Mouse (Mus musculus): ENCODE measurements around the gene Hap1. TPM values are rescaled to one million over a fixed set of nuclear protein-coding genes. Genes with fewer than 3 reads are reported as not detected.

The Hap1 gene
- polyA plus RNA-seq, 1 experiment: 8.6 TPM

DNA sequence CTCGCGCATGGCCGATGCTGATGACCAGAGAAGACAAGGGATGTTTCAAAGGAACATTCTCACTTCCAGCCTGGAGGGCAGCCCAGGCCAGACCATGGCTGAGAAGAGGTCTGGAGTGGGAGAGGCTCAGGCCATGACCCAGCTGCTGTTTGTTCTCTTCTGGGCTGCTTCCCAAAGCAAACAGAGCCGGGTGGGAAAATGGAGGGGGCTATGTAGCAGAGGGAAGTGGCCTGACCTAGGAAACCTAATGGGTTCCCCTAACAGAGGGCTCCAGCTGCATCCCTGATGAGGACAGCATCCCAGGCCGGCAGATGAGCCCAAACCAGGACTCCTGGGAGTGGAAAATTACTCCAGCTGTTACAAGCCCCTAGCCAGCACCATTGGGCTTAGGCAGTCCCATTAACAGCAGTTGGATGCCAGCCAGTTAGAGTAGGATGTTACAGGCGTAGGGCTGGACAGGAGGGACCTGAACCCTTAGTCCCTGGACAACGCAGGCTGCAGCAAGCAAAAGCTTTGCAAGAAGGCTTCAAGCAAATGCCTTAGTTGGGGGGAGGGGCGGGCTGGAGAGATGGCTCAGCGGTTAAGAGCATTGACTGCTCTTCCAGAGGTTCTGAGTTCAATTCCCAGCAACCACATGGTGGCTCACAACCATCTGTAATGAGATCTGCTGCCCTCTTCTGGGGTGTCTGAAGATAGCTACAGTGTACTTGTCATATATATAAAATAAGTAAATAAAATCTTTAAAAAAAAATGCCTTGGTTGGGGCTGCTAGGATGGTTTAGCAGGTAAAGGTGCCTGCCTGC lies 35.4 kb upstream of the Hap1 start:
- H3K4me3 ChIP-seq (ENCODE audit: control insufficient read depth, insufficient read depth, low read length): no peak overlapping the region
- no peaks in the 10 kb centered on the region for H3K27me3 ChIP-seq (ENCODE audit: control insufficient read depth, insufficient read depth, low read length)
- TF ChIP-seq POLR2A (IDR thresholded peaks at IDR 0.05; ENCODE audit: control insufficient read depth, extremely low read depth, insufficient read depth, low read length, poor library complexity) (no peak), CTCF (IDR thresholded peaks at IDR 0.05; ENCODE audit: borderline replicate concordance, control insufficient read depth, extremely low read depth, insufficient read depth, low read length, poor library complexity) (no peak)
- H3K4me1 ChIP-seq (replicated peaks; ENCODE audit: control insufficient read depth, insufficient read depth, low read length): peaks cover 73% of the 10 kb centered on the region
- WGBS: 91% methylated on average over 9 of the region's 9 CpGs
- H3K36me3 ChIP-seq (ENCODE audit: control insufficient read depth, insufficient read depth, low read length): no peaks in the 10 kb centered on the region
- no peak for DNase-seq
- no peak overlapping the region for H3K27ac ChIP-seq (ENCODE audit: control insufficient read depth, insufficient read depth, low read length)

DNA sequence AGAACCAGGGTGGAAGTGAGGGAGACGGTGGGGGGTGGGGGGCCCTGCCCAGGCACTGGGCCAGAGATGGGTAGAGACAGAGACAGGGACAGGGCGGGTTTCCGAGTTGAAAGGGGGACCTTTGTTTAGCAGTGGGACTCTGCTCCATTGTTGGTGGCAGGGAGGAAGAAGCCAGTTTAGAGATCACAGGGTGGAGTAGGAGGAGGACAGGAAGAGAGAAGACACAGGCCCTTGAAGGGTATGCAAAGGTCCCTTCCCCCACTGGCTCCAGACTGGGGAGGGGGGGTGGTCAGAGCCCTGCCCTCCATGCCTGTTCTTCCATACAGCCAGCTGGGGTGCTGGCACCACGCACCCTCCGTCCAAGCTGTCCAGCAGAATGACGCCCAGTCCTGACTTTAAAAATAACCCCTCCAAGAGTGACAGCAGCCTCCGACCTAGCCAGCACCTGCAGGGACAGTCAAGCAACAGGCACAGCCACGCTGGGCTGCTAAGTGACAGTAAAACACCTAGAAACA lies 34.1 kb upstream of the Hap1 start:
- H3K4me1 ChIP-seq (replicated peaks; ENCODE audit: control insufficient read depth, insufficient read depth, low read length): peaks cover 61% of the 10 kb centered on the region
- WGBS: 75% methylated on average over 8 of the region's 8 CpGs
- no peak for DNase-seq
- peaks cover 5% of the 10 kb centered on the region; the same call in 1 of the 2 replicates for H3K36me3 ChIP-seq (ENCODE audit: control insufficient read depth, insufficient read depth, low read length)
- no peak overlapping the region for H3K4me3 ChIP-seq (ENCODE audit: control insufficient read depth, insufficient read depth, low read length)
- H3K27me3 ChIP-seq (ENCODE audit: control insufficient read depth, insufficient read depth, low read length): no peaks in the 10 kb centered on the region
- H3K27ac ChIP-seq (ENCODE audit: control insufficient read depth, insufficient read depth, low read length): peak overlapping the region; percentile 12; the same call in 1 of the 2 replicates
- no peak for TF ChIP-seq POLR2A (IDR thresholded peaks at IDR 0.05; ENCODE audit: control insufficient read depth, extremely low read depth, insufficient read depth, low read length, poor library complexity)
- no peak for TF ChIP-seq CTCF (IDR thresholded peaks at IDR 0.05; ENCODE audit: borderline replicate concordance, control insufficient read depth, extremely low read depth, insufficient read depth, low read length, poor library complexity)

DNA sequence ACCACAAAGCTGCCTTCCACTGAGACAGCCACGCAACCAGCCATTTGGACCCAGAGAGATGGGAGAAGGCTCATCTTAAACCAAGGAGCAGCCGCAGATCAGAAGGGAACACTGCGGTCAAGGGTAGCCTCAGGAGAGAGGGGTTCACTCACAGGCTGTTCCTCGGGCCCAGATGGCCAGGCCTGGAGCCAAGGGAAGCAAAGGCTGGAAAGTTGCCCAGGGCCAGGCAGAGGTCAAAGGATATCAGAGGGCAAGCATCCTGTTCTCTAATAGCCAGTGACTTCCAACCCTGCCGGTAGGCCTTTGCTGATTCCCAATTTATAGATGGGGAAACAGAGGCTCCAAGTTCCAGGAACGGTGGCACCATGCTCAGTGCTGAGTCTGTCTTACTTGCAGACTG lies 32.7 kb upstream of the Hap1 start:
- DNase-seq: no peak
- Histone ChIP-seq H3K27ac (ENCODE audit: control insufficient read depth, insufficient read depth, low read length) (no peak overlapping the region), H3K4me1 (replicated peaks; ENCODE audit: control insufficient read depth, insufficient read depth, low read length) (peaks cover 51% of the 10 kb centered on the region), H3K4me3 (ENCODE audit: control insufficient read depth, insufficient read depth, low read length) (no peak overlapping the region), H3K36me3 (ENCODE audit: control insufficient read depth, insufficient read depth, low read length) (peaks cover 6% of the 10 kb centered on the region; the same call in 1 of the 2 replicates), H3K27me3 (ENCODE audit: control insufficient read depth, insufficient read depth, low read length) (no peaks in the 10 kb centered on the region)
- 93% methylated on average over 6 of the region's 6 CpGs for whole genome bisulfite sequencing
- TF ChIP-seq CTCF (IDR thresholded peaks at IDR 0.05; ENCODE audit: borderline replicate concordance, control insufficient read depth, extremely low read depth, insufficient read depth, low read length, poor library complexity): no peak
- no peak for TF ChIP-seq POLR2A (IDR thresholded peaks at IDR 0.05; ENCODE audit: control insufficient read depth, extremely low read depth, insufficient read depth, low read length, poor library complexity)

DNA sequence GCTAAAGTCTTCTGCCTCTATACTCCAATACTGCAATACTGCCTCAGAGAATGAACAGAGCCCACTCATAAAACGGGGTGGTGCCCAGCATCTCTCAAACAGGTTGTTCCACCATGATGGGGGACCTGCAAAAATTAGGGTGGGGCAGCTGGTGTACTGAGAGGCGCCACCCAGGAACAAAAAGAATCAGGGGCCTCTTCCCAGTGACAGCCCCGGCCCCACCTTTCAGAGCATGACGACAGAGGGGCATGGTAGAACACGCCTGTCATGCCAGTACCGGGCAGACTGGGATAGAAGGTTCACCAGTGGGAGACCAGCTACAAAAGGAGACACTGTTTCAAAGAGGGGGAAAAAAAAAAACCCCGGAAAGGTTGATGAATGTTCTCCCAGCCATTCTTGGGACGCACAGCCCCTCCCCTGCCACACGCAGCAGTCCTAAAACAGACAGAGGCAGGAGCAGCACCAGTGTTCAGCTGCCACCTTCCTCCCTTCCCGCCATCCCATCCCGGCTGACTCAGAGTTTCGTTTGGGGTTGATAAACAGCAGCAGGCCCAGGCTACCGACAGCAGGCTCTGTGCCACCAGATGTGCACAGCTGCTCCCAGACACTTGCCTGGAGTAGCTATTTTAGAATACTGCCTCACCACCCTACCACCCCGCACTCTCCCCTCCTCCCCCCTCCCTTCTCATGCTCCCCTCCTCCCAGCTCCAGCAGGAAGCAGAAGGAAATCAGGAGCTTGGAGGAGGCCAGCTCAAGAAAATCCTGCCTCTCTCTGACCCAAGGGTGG lies 31.9 kb upstream of the Hap1 start:
- H3K27me3 ChIP-seq (ENCODE audit: control insufficient read depth, insufficient read depth, low read length): no peaks in the 10 kb centered on the region
- WGBS: 78% methylated on average over 14 of the region's 14 CpGs
- TF ChIP-seq CTCF (IDR thresholded peaks at IDR 0.05; ENCODE audit: borderline replicate concordance, control insufficient read depth, extremely low read depth, insufficient read depth, low read length, poor library complexity) (no peak), POLR2A (IDR thresholded peaks at IDR 0.05; ENCODE audit: control insufficient read depth, extremely low read depth, insufficient read depth, low read length, poor library complexity) (no peak)
- no peak for DNase-seq
- no peak overlapping the region for H3K27ac ChIP-seq (ENCODE audit: control insufficient read depth, insufficient read depth, low read length)
- H3K4me3 ChIP-seq (ENCODE audit: control insufficient read depth, insufficient read depth, low read length): no peak overlapping the region
- peaks cover 6% of the 10 kb centered on the region; the same call in 1 of the 2 replicates for H3K36me3 ChIP-seq (ENCODE audit: control insufficient read depth, insufficient read depth, low read length)
- peaks cover 43% of the 10 kb centered on the region for H3K4me1 ChIP-seq (replicated peaks; ENCODE audit: control insufficient read depth, insufficient read depth, low read length)

DNA sequence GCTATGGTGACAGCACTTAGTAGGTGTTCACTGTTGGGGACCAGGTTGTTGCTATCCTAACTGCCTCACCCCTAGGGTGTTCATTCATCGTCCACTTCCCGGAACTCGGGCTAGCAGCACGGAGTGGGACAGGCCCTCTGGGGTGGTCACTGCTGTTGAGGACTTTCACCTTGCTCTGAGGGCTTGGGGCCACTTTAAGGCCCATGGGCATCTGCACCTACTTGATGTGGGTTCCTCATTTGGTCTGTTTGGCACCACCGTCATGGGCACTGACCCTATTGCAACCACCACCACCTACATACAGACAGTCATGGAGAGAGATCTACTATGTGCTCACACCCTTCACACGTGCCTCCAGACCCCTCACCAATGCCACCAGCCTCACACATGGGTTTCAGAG lies 31.2 kb upstream of the Hap1 start:
- TF ChIP-seq CTCF (IDR thresholded peaks at IDR 0.05; ENCODE audit: borderline replicate concordance, control insufficient read depth, extremely low read depth, insufficient read depth, low read length, poor library complexity) (no peak), POLR2A (IDR thresholded peaks at IDR 0.05; ENCODE audit: control insufficient read depth, extremely low read depth, insufficient read depth, low read length, poor library complexity) (no peak)
- Histone ChIP-seq H3K4me1 (replicated peaks; ENCODE audit: control insufficient read depth, insufficient read depth, low read length) (peaks cover 37% of the 10 kb centered on the region), H3K27me3 (ENCODE audit: control insufficient read depth, insufficient read depth, low read length) (no peaks in the 10 kb centered on the region), H3K4me3 (ENCODE audit: control insufficient read depth, insufficient read depth, low read length) (no peak overlapping the region), H3K36me3 (ENCODE audit: control insufficient read depth, insufficient read depth, low read length) (peaks cover 9% of the 10 kb centered on the region; the same call in 1 of the 2 replicates), H3K27ac (ENCODE audit: control insufficient read depth, insufficient read depth, low read length) (no peak overlapping the region)
- no peak for DNase-seq
- 92% methylated on average over 6 of the region's 6 CpGs for WGBS

DNA sequence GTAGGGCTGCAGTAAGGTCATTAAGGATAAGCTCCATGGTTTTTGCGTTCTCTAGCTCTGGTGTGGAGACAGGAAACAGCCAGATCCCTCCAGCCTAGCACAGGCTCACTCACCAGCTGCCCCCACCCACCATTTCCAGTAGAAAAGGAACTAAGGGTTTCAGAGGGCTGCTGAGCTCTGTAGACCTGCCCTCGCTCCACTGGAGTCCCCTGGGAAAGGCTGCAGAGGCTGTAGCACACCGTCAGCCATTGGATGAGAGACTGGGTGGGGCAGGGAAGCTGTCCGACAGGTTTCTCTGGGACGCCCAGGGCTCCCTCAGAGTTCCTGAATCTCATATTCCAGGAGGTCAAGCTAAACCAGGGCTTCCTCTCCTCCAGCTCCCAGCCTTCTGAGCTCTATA lies 30.7 kb upstream of the Hap1 start:
- TF ChIP-seq POLR2A (IDR thresholded peaks at IDR 0.05; ENCODE audit: control insufficient read depth, extremely low read depth, insufficient read depth, low read length, poor library complexity) (no peak), CTCF (IDR thresholded peaks at IDR 0.05; ENCODE audit: borderline replicate concordance, control insufficient read depth, extremely low read depth, insufficient read depth, low read length, poor library complexity) (no peak)
- H3K36me3 ChIP-seq (ENCODE audit: control insufficient read depth, insufficient read depth, low read length): peaks cover 10% of the 10 kb centered on the region
- 78% methylated on average over 5 of the region's 5 CpGs for WGBS
- no peaks in the 10 kb centered on the region for H3K27me3 ChIP-seq (ENCODE audit: control insufficient read depth, insufficient read depth, low read length)
- H3K27ac ChIP-seq (ENCODE audit: control insufficient read depth, insufficient read depth, low read length): no peak overlapping the region
- no peak overlapping the region for H3K4me3 ChIP-seq (ENCODE audit: control insufficient read depth, insufficient read depth, low read length)
- DNase-seq: no peak
- H3K4me1 ChIP-seq (replicated peaks; ENCODE audit: control insufficient read depth, insufficient read depth, low read length): peaks cover 35% of the 10 kb centered on the region
